Mouse (Mus musculus) testis, adult 2 months (tissue): ENCODE data around the gene Mdga1.

ENCODE experiments used
- CTCF ChIP-seq: fragments of 200-500 bp; IDR thresholded peaks from 2 replicates; pipeline ENCODE4 v1.5.1; 2012; ENCODE audit warnings: low read depth, mild to moderate bottlenecking, inconsistent platforms, low read length, moderate library complexity; ENCODE audit not compliant: control insufficient read depth, insufficient read depth, insufficient replicate concordance
- POLR2A ChIP-seq: fragments of 200-500 bp; IDR thresholded peaks from 2 replicates; pipeline ENCODE4 v1.6.1; 2012; ENCODE audit warnings: low read depth, mild to moderate bottlenecking, inconsistent platforms, low read length, moderate library complexity; ENCODE audit not compliant: control insufficient read depth

DNA sequence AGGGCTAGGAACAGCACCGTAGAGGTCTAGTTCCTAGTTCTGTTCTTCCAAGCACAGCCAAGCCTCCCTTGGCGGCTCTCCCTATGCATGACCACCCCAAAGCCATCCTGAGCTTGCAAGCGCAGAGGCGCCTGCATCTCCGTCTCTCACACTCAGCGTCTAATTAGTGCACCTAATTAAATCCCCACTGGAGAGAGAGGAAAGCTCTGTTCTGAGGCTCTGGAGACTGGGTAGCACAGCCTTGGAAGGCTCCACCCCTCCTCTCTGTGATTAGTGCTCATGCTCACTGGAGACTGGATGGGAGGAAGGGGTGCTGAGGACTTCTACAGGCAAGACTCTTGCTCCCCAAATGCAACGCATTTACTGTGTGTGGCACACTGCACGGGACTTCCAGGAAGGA is 191.9 kb downstream of the Mdga1 start:
- TF ChIP-seq CTCF (no peak), POLR2A (no peak)
